Mouse (Mus musculus) MEL (cell line): ENCODE data around the gene Olfr459. TPM values are rescaled to one million over a fixed set of nuclear protein-coding genes. Genes with fewer than 3 reads are reported as not detected.

ENCODE experiments used
- DNase-seq: peaks from one replicate; pipeline ENCODE4 v3.0.0; 2011; ENCODE audit warnings: low read depth, low spot score
- H3K27ac ChIP-seq: 2 replicates; pipeline ENCODE4 v1.5.1; 2012; ENCODE audit warnings: low read depth, mild to moderate bottlenecking, control low read depth, low read length, moderate library complexity; ENCODE audit not compliant: control insufficient read depth
- H3K27me3 ChIP-seq, 2 experiments: fragments of 150-350 bp in 1 of 2; sonication (generic) in 1 of 2; 2 replicates each; pipeline ENCODE4 v1.6.1; 2012; ENCODE audit warnings: low read length in 2 of 2, mild to moderate bottlenecking in 2 of 2, improper control_type of control experiment in 1 of 2, moderate library complexity in 1 of 2; ENCODE audit not compliant: insufficient read depth in 2 of 2, control insufficient read depth in 1 of 2
- H3K36me3 ChIP-seq, 2 experiments: 2 replicates each; pipeline ENCODE4 v1.6.1; 2012 to 2014; ENCODE audit warnings: low read length in 2 of 2, improper control_type of control experiment in 1 of 2, inconsistent platforms in 1 of 2, mild to moderate bottlenecking in 1 of 2; ENCODE audit not compliant: insufficient read depth in 2 of 2, control insufficient read depth in 1 of 2
- H3K4me1 ChIP-seq, 2 experiments: fragments of 150-350 bp in 1 of 2; sonication (generic) in 1 of 2; 2 replicates each; pipeline ENCODE4 v1.6.1; 2012; ENCODE audit warnings: low read length in 2 of 2, improper control_type of control experiment in 1 of 2, mild to moderate bottlenecking in 1 of 2; ENCODE audit not compliant: insufficient read depth in 2 of 2, control insufficient read depth in 1 of 2
- H3K4me3 ChIP-seq, 2 experiments: fragments of 150-350 bp in 1 of 2; sonication (generic) in 1 of 2; 2 replicates each; pipeline ENCODE4 v1.5.1; 2012; ENCODE audit warnings: low read depth in 2 of 2, low read length in 2 of 2, mild to moderate bottlenecking in 2 of 2, moderate library complexity in 2 of 2, control low read depth in 1 of 2, improper control_type of control experiment in 1 of 2; ENCODE audit not compliant: control insufficient read depth in 1 of 2, insufficient read depth in 1 of 2
- H3K79me2 ChIP-seq: 2 replicates; pipeline ENCODE4 v1.6.1; 2012; ENCODE audit warnings: mild to moderate bottlenecking, low read length, moderate library complexity; ENCODE audit not compliant: control insufficient read depth, poor library complexity, insufficient read depth
- H3K9ac ChIP-seq: 2 replicates; pipeline ENCODE4 v1.6.1; 2012; ENCODE audit warnings: low read depth, mild to moderate bottlenecking, control low read depth, low read length, moderate library complexity; ENCODE audit not compliant: control insufficient read depth, poor library complexity, severe bottlenecking
- H3K9me3 ChIP-seq: fragments of 150-350 bp; sonication (generic); replicated peaks from 2 replicates; pipeline ENCODE4 v1.6.1; 2012; ENCODE audit warnings: mild to moderate bottlenecking, low read length, improper control_type of control experiment, moderate library complexity; ENCODE audit not compliant: insufficient read depth
- BHLHE40 ChIP-seq: IDR thresholded peaks from 2 replicates; pipeline ENCODE4 v1.6.1; 2012; ENCODE audit warnings: low read depth, mild to moderate bottlenecking, inconsistent platforms, low read length, improper control_type of control experiment, borderline replicate concordance
- CHD1 ChIP-seq: IDR thresholded peaks from 2 replicates; pipeline ENCODE4 v1.6.1; 2012; ENCODE audit warnings: low read depth, mild to moderate bottlenecking, inconsistent platforms, low read length, improper control_type of control experiment
- CHD2 ChIP-seq: IDR thresholded peaks from 2 replicates; pipeline ENCODE4 v1.6.1; 2011; ENCODE audit warnings: low read length, improper control_type of control experiment
- CTCF ChIP-seq, 3 experiments: IDR thresholded peaks in 2 of 3; conservative IDR thresholded peaks in 1 of 3; 2 replicates each; pipeline ENCODE4 v1.5.1; 2011 to 2012; ENCODE audit warnings: low read length in 3 of 3, low read depth in 2 of 3, mild to moderate bottlenecking in 2 of 3, improper control_type of control experiment in 1 of 3, inconsistent platforms in 1 of 3, mixed read lengths in 1 of 3, moderate library complexity in 1 of 3; ENCODE audit not compliant: control insufficient read depth in 1 of 3, insufficient read depth in 1 of 3, poor library complexity in 1 of 3, severe bottlenecking in 1 of 3
- ETS1 ChIP-seq: IDR thresholded peaks from 2 replicates; pipeline ENCODE4 v1.6.1; 2012; ENCODE audit warnings: low read depth, mild to moderate bottlenecking, inconsistent platforms, low read length, improper control_type of control experiment, moderate library complexity
- GATA1 ChIP-seq: IDR thresholded peaks from 2 replicates; pipeline ENCODE4 v1.6.1; 2011; ENCODE audit warnings: low read depth, low read length, improper control_type of control experiment
- KAT2A ChIP-seq: conservative IDR thresholded peaks from 2 replicates; pipeline ENCODE4 v1.6.1; 2012; ENCODE audit warnings: low read depth, low read length, improper control_type of control experiment, inconsistent platforms
- MAFK ChIP-seq: IDR thresholded peaks from 2 replicates; pipeline ENCODE4 v1.6.1; 2011; ENCODE audit warnings: low read depth, mild to moderate bottlenecking, low read length, improper control_type of control experiment, borderline replicate concordance
- MAX ChIP-seq: IDR thresholded peaks from 2 replicates; pipeline ENCODE4 v1.6.1; 2011; ENCODE audit warnings: low read length, improper control_type of control experiment
- MAZ ChIP-seq: IDR thresholded peaks from 2 replicates; pipeline ENCODE4 v1.6.1; 2012; ENCODE audit warnings: low read depth, mild to moderate bottlenecking, inconsistent platforms, low read length, improper control_type of control experiment
- MYB ChIP-seq: IDR thresholded peaks from 2 replicates; pipeline ENCODE4 v1.6.1; 2011; ENCODE audit warnings: mild to moderate bottlenecking, low read depth, low read length, improper control_type of control experiment
- POLR2A ChIP-seq, 2 experiments: IDR thresholded peaks; 2 replicates each; pipeline ENCODE4 v1.6.1; 2011 to 2012; ENCODE audit warnings: low read length in 2 of 2, mild to moderate bottlenecking in 2 of 2, control low read depth in 1 of 2, improper control_type of control experiment in 1 of 2, low read depth in 1 of 2, moderate library complexity in 1 of 2; ENCODE audit not compliant: control insufficient read depth in 1 of 2, insufficient read depth in 1 of 2, poor library complexity in 1 of 2
- POLR2AphosphoS5 ChIP-seq: IDR thresholded peaks from 2 replicates; pipeline ENCODE4 v1.6.1; 2012; ENCODE audit warnings: low read depth, borderline replicate concordance, mild to moderate bottlenecking, inconsistent platforms, low read length, moderate library complexity, mixed read lengths
- RCOR1 ChIP-seq: IDR thresholded peaks from 2 replicates; pipeline ENCODE4 v1.6.1; 2012; ENCODE audit warnings: low read depth, mild to moderate bottlenecking, inconsistent platforms, low read length, improper control_type of control experiment
- TAL1 ChIP-seq: IDR thresholded peaks from 2 replicates; pipeline ENCODE4 v1.6.1; 2012; ENCODE audit warnings: mild to moderate bottlenecking, inconsistent platforms, low read length, moderate library complexity, mixed read lengths
- USF1 ChIP-seq: IDR thresholded peaks from 2 replicates; pipeline ENCODE4 v1.6.1; 2014; ENCODE audit warnings: low read depth, mild to moderate bottlenecking, inconsistent platforms, low read length, improper control_type of control experiment, moderate library complexity
- USF2 ChIP-seq, 2 experiments: IDR thresholded peaks; 2 replicates each; pipeline ENCODE4 v1.6.1; 2011 to 2012; ENCODE audit warnings: improper control_type of control experiment in 2 of 2, low read length in 2 of 2, borderline replicate concordance in 1 of 2, inconsistent platforms in 1 of 2, low read depth in 1 of 2, mild to moderate bottlenecking in 1 of 2; ENCODE audit not compliant: insufficient read depth in 1 of 2
- ZC3H11A ChIP-seq: IDR thresholded peaks from 2 replicates; pipeline ENCODE4 v1.6.1; 2012; ENCODE audit warnings: low read depth, mild to moderate bottlenecking, inconsistent platforms, low read length, improper control_type of control experiment
- ZMIZ1 ChIP-seq: IDR thresholded peaks from 2 replicates; pipeline ENCODE4 v1.6.1; 2012; ENCODE audit warnings: low read depth, mild to moderate bottlenecking, inconsistent platforms, low read length, improper control_type of control experiment, moderate library complexity
- polyA plus RNA-seq, 2 experiments: library from polyadenylated mRNA; stranded (reverse) in 1 of 2; unstranded in 1 of 2; fragments of >175 nt in 1 of 2; fragments of >200 nt in 1 of 2; gene quantifications; 2 replicates each; pipeline versions ENCODE4 v1.2.1 to v1.2.4; 2012; ENCODE audit warnings: low replicate concordance in 2 of 2, low read depth in 1 of 2; ENCODE audit not compliant: insufficient read length in 2 of 2, insufficient read depth in 1 of 2, missing spikeins in 1 of 2
- total RNA-seq: library from RNA; depleted of rRNA; stranded (reverse); fragments of 300-350 nt; gene quantifications from 2 replicates; pipeline ENCODE4 v1.2.3, GENCODE M21; 2012; rRNA removed

The Olfr459 gene
- total RNA-seq (not detected in 2 replicates), polyA plus RNA-seq (not detected)

- H3K79me2 ChIP-seq = no peaks in the 10 kb centered on the region
- no peaks in the 10 kb centered on the region for H3K4me1 ChIP-seq
- H3K4me3 ChIP-seq = no peak within 1 kb of the TSS
- no peak within 1 kb of the TSS for H3K27ac ChIP-seq
- DNase-seq = no peak
- TF ChIP-seq ZMIZ1 (no peak), BHLHE40 (no peak), RCOR1 (no peak), MAZ (no peak), GATA1 (no peak), MAFK (no peak), MYB (no peak), POLR2A (IDR thresholded peaks at IDR 0.05; ENCODE audit: control insufficient read depth in 1 of 2, insufficient read depth in 1 of 2, low read depth in 1 of 2, low read length in 2 of 2, poor library complexity in 1 of 2) (no peak), TAL1 (no peak), ZC3H11A (no peak)
- TF ChIP-seq, all 39 proteins: peak for 0
- H3K9me3 ChIP-seq = no peaks in the 10 kb centered on the region
- H3K36me3 ChIP-seq = no peaks in the 10 kb centered on the region
- no peak within 1 kb of the TSS for H3K9ac ChIP-seq
- no peaks in the 10 kb centered on the region for H3K27me3 ChIP-seq
Measured at GRCm38 (mm10) chr6:41775077-41775476, at the start of gene Olfr459. Gene Olfr459, minus strand, starts transcription at chr6:41775177.

- Histone ChIP-seq H3K4me3 (no peak overlapping the region), H3K9me3 (no peaks in the 10 kb centered on the region), H3K27me3 (no peaks in the 10 kb centered on the region), H3K27ac (no peak overlapping the region), H3K79me2 (no peaks in the 10 kb centered on the region), H3K4me1 (no peaks in the 10 kb centered on the region), H3K36me3 (no peaks in the 10 kb centered on the region), H3K9ac (no peak overlapping the region)
- DNase-seq = no peak
- no peak for TF ChIP-seq MAX
- no peak for TF ChIP-seq MAZ
- no peak for TF ChIP-seq ETS1
- no peak for TF ChIP-seq TAL1
- TF ChIP-seq KAT2A = no peak
- TF ChIP-seq USF1 = no peak
- TF ChIP-seq POLR2AphosphoS5 = no peak
- TF ChIP-seq CTCF (IDR thresholded peaks at IDR 0.05 in 2 of 3, conservative IDR thresholded peaks at IDR 0.05 in 1 of 3; ENCODE audit: control insufficient read depth in 1 of 3, insufficient read depth in 1 of 3, low read depth in 2 of 3, low read length in 3 of 3, poor library complexity in 1 of 3, severe bottlenecking in 1 of 3) = no peak
- no peak for TF ChIP-seq CHD1
- TF ChIP-seq USF2 (IDR thresholded peaks at IDR 0.05; ENCODE audit: borderline replicate concordance in 1 of 2, insufficient read depth in 1 of 2, low read depth in 1 of 2, low read length in 2 of 2) = no peak
- no peak for TF ChIP-seq CHD2
Measured at GRCm38 (mm10) chr6:41824086-41824485, 49.1 kb upstream of the Olfr459 start.
